Mouse (Mus musculus): ENCODE data around the gene Samd11.

Samd11 gene

DNA sequence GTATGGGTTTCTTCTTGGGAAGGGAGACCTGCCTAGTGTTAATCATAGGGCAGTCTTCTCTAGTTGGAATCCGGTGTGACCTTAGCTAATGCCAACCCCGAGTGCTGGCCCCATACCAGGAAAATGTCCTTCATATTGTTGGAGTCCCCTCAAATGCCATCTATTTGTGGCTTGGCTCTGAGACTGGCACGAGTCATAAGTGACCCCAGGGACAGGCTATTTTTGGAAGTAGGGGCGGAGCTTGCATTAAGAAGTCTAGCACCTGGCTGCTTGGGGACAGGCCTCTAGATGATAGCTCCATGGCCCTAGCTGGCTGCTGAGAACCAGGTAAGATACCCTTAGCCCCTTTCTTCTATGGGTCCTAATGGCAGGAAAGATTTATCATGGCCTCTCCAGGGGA lies 39.8 kb downstream of the Samd11 start, which contains the start of gene Perm1:
Gene Perm1 (plus strand): TSS at position 220 of the 400 bp plus-strand sequence.
- no peak for DNase-seq (ENCODE audit: low spot score in 2 of 2)

DNA sequence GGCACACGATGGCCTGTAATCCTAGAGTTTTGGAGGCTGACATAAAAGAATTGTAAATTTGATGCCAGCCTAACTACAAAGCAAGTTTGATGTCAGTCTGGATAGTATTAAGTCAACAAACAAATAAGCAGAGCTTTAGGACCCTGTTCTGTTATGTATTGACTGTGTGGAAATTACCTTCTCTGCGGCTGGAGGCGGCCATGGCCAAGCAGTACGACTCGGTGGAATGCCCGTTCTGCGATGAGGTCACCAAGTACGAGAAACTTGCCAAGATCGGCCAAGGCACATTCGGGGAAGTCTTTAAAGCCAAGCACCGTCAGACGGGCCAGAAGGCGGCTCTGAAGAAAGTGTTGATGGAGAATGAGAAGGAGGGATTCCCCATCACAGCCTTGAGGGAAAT lies 42.3 kb downstream of the Samd11 start:
- DNase-seq (ENCODE audit: low spot score in 2 of 2), result no peak

DNA sequence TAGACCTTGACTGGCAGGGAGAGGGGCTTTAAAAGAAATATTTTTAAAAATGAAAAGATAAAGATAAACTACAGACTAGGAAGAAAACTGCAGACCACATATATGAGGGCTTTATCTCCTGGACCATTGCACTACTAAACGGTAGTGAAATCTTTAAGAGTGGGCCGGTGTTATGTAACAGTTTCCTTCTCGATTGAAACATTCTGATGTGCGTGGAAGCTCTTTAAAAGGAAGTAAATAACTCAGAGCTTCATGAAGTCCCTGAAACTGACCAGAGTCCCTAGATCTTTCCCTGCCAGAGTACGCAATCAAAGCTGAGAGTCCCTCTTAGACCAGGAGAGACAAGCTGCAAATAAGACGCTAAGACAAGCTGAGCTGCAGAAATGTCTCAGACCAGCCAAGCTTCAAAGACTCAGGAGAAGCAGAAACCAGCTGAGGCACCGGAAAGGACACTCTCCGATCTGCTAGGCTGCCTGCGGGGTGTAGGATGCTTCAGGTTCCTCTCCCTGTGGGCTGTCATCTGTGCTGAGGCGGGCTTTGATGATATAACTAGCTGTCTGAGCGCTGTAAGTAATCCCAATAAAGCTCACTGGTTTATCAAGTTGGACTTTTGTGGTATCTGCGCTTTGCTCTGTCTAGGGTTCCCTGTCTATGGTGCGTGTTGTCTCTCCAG lies 45.4 kb downstream of the Samd11 start:
- no peak for DNase-seq (ENCODE audit: low spot score in 2 of 2)

DNA sequence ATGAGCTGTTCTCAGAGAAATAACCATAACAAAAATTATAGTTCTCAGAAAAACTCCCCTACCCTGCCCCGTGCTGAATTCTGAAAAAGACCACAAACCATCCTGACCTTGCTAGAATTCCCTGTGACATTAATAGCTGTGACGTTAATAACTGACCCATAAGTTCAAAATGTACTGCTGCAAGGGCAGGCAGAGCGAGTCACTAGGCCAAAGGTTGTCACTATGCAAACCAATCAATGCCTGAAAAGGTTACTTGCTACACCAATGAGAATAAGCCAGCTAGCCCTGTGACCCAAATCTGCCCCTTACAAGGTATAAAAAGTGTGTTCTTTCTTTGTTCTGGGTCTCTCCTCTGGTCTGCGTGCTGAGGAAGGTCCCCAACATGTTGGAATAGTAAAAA lies 46.6 kb downstream of the Samd11 start:
- DNase-seq (ENCODE audit: low spot score in 2 of 2), result no peak

DNA sequence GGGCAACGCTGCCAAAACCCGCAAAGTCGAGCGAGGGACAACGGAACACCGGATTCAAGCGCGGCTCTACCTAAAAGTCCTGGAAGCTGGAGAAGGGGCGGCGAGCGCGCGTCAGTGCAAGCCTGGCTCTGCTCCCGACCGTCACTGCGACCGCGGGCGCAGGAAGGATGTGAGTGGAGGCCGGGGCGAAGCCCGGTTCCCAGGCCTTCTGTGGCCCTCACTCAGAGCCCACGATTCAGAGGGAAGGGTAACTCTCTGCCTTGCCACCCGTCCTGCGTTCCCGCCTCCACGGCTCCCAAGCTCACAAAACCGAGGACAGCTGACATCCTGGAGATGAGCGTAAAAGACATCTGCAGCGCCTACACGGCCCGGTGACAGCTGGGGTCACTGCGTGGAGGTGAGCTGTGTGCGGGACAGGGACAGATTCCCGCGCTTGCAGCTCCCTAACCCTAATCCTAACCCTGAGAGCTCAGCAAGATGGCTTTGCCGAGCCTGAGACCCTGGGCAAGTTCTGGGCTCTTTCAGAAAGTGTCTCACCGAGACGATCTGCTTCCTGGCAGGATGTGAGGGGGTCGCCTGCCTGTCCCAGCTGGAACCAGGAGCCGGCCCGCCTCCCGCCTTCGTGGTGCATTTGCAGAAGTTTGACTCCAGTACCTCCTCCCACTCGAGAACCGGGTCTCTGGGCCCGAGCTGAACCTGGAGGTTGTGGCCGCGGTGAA lies 51.9 kb downstream of the Samd11 start:
- no peak for DNase-seq (ENCODE audit: low spot score in 2 of 2)

DNA sequence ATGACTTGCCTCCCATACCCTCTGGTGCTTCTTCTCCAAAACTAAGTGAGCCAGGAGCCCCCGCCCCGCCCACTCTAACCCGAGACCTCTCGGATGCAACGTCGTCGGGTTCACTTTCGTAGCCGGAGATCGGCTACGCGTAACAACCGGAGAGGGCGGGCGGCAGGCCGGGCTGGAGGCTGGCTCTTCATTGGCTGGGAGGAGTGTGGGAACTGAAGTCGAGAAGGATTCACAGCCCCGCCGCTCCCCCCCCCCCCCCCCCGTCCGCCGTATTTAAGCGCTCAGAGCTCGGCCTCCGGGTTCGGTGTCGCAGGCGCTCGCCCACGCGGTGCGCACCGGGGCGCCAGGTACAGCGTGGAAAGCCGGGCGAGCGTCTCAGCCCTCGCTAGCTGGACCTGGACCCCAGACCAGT lies 52.5 kb downstream of the Samd11 start, which contains the start of gene AW011738:
Gene AW011738 (plus strand): TSS at position 304 of the 412 bp plus-strand sequence.
- peak; percentile 47 to 69 for DNase-seq (ENCODE audit: low spot score in 2 of 2)

DNA sequence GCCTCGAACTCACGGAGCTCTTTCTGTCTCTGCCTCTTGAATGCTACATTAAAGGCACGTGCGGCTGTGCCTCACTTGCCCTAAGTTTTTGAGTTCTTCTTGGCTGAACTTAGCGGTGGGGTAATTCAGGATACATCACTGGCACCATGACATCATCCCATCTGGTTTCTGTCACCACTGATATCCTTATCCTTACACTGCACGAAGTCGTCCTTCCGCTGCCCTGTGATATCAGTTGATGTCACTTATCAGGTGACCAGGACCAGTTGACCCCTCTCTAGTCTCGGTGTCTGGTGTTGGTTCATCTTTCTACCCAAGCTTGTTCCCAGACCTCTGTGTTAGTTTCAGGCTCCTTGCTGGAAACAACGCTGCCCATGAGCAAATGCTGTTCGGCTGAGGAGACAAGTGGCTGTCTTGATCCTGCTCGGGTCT lies 53.0 kb downstream of the Samd11 start:
- DNase-seq (ENCODE audit: low spot score in 2 of 2), result no peak

DNA sequence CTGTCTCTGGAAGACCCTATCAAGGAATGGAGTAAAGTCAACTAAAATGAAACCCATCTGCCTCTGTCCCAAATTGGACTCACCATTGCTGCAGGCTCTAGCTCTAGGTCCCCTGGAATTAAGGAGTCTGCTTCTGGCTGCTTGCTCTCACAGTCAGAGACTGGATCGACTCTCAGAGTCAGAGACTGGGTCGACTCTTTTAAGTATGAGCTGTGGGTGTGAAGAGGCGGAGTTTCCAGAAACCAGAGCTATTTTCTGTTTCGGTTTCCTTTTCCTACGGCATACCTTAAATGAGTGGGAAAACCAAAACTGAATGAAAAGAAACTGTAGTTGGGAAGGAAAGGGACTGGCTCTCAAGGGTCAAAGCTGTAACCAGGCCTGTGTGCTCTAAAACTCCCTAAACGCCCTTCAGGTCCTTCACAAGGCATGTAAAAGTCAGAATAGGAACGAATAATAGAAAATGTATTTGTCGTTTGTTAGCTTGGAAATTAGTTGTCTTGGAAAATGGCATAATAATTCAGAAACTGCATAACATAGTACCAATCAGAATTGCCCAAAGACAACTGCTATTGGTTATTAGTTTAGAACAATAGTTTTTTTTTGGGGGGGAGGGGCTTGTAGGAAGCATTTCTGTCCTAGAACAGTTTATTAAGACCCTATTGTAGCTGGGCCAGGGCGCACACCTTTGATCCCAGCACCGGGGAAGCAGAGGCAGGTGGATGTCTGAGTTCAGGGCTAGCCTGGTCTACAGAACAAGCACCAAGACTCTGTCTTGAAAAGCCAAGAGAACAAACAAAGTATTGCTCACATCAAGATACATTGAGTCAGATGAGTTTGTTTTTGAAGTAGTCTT lies 54.6 kb downstream of the Samd11 start, which contains the start of gene Isg15:
Gene Isg15 (minus strand): TSS at position 196 of the 853 bp plus-strand sequence.
- DNase-seq (ENCODE audit: low spot score in 2 of 2), result no peak

DNA sequence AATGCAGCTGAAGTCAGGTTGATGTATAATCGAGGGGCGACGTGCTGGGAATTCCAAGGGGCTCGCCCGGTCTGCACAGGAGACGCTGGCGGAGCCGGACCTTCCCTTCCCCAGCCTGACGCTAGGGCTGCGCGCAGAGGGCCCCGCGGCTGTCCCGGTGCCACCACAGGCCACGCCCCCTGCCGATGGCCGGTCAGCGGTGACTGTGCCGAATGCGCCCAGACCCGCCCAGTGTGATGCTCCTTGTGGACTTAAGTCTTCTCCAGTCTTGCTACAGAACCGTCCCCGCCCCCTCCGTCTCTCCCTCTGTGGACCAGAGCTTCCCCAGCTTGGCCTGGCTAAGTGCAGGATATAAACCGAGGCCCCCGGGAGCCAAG lies 57.6 kb downstream of the Samd11 start:
- peak; percentile 84 to 90 for DNase-seq (ENCODE audit: low spot score in 2 of 2)

DNA sequence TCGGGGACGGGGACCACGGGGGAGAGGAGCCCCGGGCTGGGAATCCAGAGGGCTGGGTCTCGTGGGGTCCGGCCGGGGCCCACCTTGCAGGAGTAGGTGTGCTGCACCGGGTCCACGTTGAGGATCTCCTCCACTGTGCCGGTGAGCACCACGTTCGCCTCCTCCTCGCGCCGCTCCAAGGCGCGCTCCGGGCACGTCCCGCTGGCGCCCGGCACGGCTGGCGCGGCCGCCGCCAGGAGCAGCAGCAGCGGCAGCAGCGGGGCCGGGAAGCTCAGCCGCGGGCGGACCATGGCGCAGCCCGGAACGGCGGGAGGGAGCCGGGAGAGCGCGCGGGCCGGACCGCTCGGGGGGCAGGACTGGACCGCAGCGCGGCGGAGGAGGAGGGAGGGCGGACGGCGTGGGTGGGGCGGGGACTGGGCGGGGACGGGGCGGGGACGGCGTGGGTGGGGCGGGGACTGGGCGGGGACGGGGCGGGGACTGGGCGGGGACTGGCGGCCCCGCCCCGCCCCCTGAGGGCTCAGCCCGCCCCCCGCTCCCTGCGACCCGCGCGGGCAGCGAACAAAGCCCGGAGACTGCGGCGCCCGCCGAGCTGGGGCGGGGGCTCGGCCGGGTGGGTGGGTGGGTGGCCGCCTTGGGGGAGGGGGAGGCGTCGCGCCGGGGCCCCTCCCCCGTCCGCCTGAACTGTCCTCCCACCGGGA lies 58.2 kb downstream of the Samd11 start, which contains the start of gene Agrn:
Gene Agrn (minus strand): TSS at position 358 of the 698 bp plus-strand sequence.
- DNase-seq (ENCODE audit: low spot score in 2 of 2), result peak in 1 of 2 experiments; percentile 69

Data from urinary bladder, postnatal 4 days (tissue).